Mouse (Mus musculus) testis, adult 2 months (tissue): ENCODE measurements around the gene Vpreb2. TPM values are rescaled to one million over a fixed set of nuclear protein-coding genes. Genes with fewer than 3 reads are reported as not detected.

Source experiments
- H3K27ac ChIP-seq: fragments of 200-500 bp; 2 replicates; pipeline ENCODE4 v1.5.1; 2012; ENCODE audit warnings: low read depth, low read length; ENCODE audit not compliant: control insufficient read depth, insufficient read depth
- H3K27me3 ChIP-seq: fragments of 200-500 bp; 2 replicates; pipeline ENCODE4 v1.6.1; 2012; ENCODE audit warnings: mild to moderate bottlenecking, low read length, moderate library complexity; ENCODE audit not compliant: control insufficient read depth, insufficient read depth
- H3K36me3 ChIP-seq: fragments of 200-500 bp; 2 replicates; pipeline ENCODE4 v1.6.1; 2012; ENCODE audit warnings: mild to moderate bottlenecking, low read length; ENCODE audit not compliant: control insufficient read depth, insufficient read depth
- H3K4me1 ChIP-seq: fragments of 200-500 bp; 2 replicates; pipeline ENCODE4 v1.6.1; 2012; ENCODE audit warnings: low read length; ENCODE audit not compliant: control insufficient read depth, insufficient read depth
- H3K4me3 ChIP-seq: fragments of 200-500 bp; 2 replicates; pipeline ENCODE4 v1.5.1; 2012; ENCODE audit warnings: low read depth, mild to moderate bottlenecking, low read length, moderate library complexity, mixed read lengths; ENCODE audit not compliant: control insufficient read depth
- CTCF ChIP-seq: fragments of 200-500 bp; IDR thresholded peaks from 2 replicates; pipeline ENCODE4 v1.5.1; 2012; ENCODE audit warnings: low read depth, mild to moderate bottlenecking, inconsistent platforms, low read length, moderate library complexity; ENCODE audit not compliant: control insufficient read depth, insufficient read depth, insufficient replicate concordance
- POLR2A ChIP-seq: fragments of 200-500 bp; IDR thresholded peaks from 2 replicates; pipeline ENCODE4 v1.6.1; 2012; ENCODE audit warnings: low read depth, mild to moderate bottlenecking, inconsistent platforms, low read length, moderate library complexity; ENCODE audit not compliant: control insufficient read depth
- polyA plus RNA-seq: library from polyadenylated mRNA; depleted of rRNA; stranded (reverse); fragments of >200 nt; gene quantifications from 2 replicates; pipeline ENCODE4 v1.2.3, GENCODE M21; 2012; rRNA removed

The Vpreb2 gene
- not detected in 2 replicates for polyA plus RNA-seq

- H3K36me3 ChIP-seq = no peaks in the 10 kb centered on the region
- no peak within 1 kb of the TSS for H3K4me3 ChIP-seq
- no peak within 1 kb of the TSS for H3K27ac ChIP-seq
- H3K4me1 ChIP-seq = no peaks in the 10 kb centered on the region
- TF ChIP-seq CTCF = no peak
- TF ChIP-seq POLR2A = no peak
- H3K27me3 ChIP-seq = no peaks in the 10 kb centered on the region
Measured at GRCm38 (mm10) chr16:17980128-17980527, at the start of gene Vpreb2. Vpreb2 (plus strand) TSS chr16:17980428.

GRCm38 (mm10) chr16:17931906-17932460 is 48.2 kb upstream of the Vpreb2 start:
- Histone ChIP-seq H3K27me3 (no peaks in the 10 kb centered on the region; the same call in 1 of the 2 replicates), H3K27ac (no peak overlapping the region), H3K4me1 (peaks cover 11% of the 10 kb centered on the region), H3K36me3 (no peaks in the 10 kb centered on the region), H3K4me3 (no peak overlapping the region)
- no peak for TF ChIP-seq POLR2A
- no peak for TF ChIP-seq CTCF

GRCm38 (mm10) chr16:17933594-17934444 is 46.4 kb upstream of the Vpreb2 start:
- no peak overlapping the region for H3K27ac ChIP-seq
- peaks cover under 1% of the 10 kb centered on the region for H3K4me1 ChIP-seq
- H3K36me3 ChIP-seq = no peaks in the 10 kb centered on the region
- no peak overlapping the region for H3K4me3 ChIP-seq
- no peak for TF ChIP-seq POLR2A
- no peak for TF ChIP-seq CTCF
- no peaks in the 10 kb centered on the region for H3K27me3 ChIP-seq

DNA sequence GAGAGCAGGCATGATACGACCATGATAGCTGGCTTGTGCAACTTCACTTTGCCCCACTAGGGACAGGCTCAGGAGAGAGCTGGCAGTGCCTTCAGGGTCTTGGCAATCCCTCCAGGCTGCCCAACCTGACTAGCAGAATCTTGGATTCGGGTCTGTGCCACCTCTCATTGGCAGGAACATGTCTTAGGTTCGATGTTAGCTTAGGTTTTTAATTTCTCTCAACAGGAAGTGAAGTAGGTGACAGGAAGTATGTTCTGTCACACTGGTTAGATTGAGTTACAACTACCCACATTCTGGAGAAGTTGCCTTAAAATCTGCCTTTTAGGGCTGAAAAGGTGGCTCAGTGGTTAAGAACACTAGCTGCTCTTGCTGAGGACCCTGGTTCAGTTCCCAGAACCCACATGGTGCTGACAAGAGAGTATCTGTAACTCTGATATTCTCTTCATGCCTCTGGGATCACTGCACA is 45.8 kb upstream of the Vpreb2 start:
- Histone ChIP-seq H3K27ac (no peak overlapping the region), H3K36me3 (no peaks in the 10 kb centered on the region), H3K4me3 (no peak overlapping the region), H3K4me1 (no peaks in the 10 kb centered on the region), H3K27me3 (no peaks in the 10 kb centered on the region)
- no peak for TF ChIP-seq CTCF
- TF ChIP-seq POLR2A = no peak

DNA sequence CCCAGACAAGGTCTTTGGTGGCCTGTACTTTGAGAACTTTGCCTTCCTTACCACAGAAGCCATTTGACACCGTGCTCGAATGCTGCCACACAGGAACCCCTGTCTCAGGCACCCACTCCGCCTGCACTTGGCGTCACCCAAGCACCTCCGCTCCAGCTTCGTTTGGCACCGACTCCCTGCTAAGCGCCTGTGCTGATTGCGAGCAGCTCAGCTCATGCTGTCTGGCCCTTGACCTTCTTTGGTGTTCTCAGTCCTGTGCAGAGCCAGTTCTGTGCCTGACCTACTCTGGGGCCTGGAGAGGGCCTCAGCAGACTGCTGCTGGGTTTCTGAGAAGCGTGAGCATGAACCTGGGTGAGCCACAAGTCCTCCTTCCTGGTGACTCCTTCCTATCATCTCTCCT is 43.5 kb upstream of the Vpreb2 start:
- H3K36me3 ChIP-seq = no peaks in the 10 kb centered on the region
- no peaks in the 10 kb centered on the region for H3K27me3 ChIP-seq
- H3K4me1 ChIP-seq = no peaks in the 10 kb centered on the region
- no peak overlapping the region for H3K4me3 ChIP-seq
- TF ChIP-seq CTCF = no peak
- TF ChIP-seq POLR2A = no peak
- H3K27ac ChIP-seq = no peak overlapping the region

DNA sequence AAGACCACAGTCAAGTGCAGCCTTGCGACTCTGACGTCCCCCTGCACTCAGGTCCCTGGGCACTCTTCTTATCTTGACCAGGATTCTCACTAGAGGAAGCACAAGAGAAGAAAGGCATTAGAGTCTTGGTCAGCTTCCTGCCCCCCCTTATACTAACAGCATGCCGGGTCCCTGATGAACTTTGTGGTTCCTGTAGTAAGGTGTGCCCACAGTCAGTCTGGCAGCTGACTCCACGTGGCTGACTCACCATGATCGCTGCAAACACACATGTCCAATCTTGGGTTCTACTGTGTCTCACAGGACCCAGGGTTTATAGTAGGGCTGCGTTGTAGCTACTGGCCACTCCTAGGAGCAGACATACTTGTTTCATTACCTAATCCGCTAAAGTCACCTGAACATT is 42.0 kb upstream of the Vpreb2 start:
- Histone ChIP-seq H3K36me3 (no peaks in the 10 kb centered on the region), H3K27ac (no peak overlapping the region)
- TF ChIP-seq POLR2A = no peak
- no peak for TF ChIP-seq CTCF

DNA sequence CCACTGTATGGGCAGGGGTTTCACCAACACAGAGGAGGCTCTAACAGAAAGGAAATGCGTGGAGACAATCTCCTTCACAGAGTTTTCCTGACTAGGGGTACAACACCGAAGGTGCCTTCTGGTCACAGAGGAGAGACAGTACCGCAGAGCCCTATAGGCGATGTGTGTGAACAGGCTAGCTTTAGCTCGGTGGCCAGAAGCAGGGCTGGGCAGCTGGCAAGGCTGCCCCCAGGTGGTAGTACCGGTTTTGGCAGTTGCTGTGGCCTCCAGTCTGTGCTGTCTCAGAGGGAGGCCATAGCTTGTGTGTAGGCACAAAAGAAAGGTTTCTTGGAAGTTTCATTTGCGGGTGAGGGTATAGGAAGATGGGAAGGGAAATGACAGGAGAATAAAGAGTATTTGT is 41.4 kb upstream of the Vpreb2 start:
- Histone ChIP-seq H3K4me1 (no peaks in the 10 kb centered on the region), H3K27ac (no peak overlapping the region)
- TF ChIP-seq POLR2A (no peak), CTCF (peak; percentile 58; the same call in 1 of the 2 replicates)

More for the DNA sequence above, 42.0 kb upstream of the Vpreb2 start:
- H3K27me3 ChIP-seq = no peaks in the 10 kb centered on the region
- H3K4me3 ChIP-seq = no peak overlapping the region
- no peaks in the 10 kb centered on the region for H3K4me1 ChIP-seq

GRCm38 (mm10) chr16:17939255-17939751 is 40.9 kb upstream of the Vpreb2 start:
- Histone ChIP-seq H3K27ac (no peak overlapping the region), H3K4me1 (no peaks in the 10 kb centered on the region), H3K36me3 (no peaks in the 10 kb centered on the region), H3K4me3 (no peak overlapping the region), H3K27me3 (no peaks in the 10 kb centered on the region)
- TF ChIP-seq POLR2A (no peak), CTCF (no peak)

More for the DNA sequence above, 41.4 kb upstream of the Vpreb2 start:
- H3K27me3 ChIP-seq = no peaks in the 10 kb centered on the region
- no peaks in the 10 kb centered on the region for H3K36me3 ChIP-seq
- H3K4me3 ChIP-seq = no peak overlapping the region
